Mouse (Mus musculus) ES-Bruce4 (cell line): Measurements from ENCODE around the gene Hes5. TPM values are rescaled to one million over a fixed set of nuclear protein-coding genes. Genes with fewer than 3 reads are reported as not detected.

Source experiments
- H3K27ac ChIP-seq: 2 replicates; pipeline ENCODE4 v1.5.1; 2012; ENCODE audit warnings: low read length, inconsistent platforms; ENCODE audit not compliant: insufficient read depth
- H3K27me3 ChIP-seq: 2 replicates; pipeline ENCODE4 v1.6.1; 2012; ENCODE audit warnings: mild to moderate bottlenecking, low read length, inconsistent platforms; ENCODE audit not compliant: control insufficient read depth, poor library complexity, insufficient read depth, severe bottlenecking
- H3K36me3 ChIP-seq: 2 replicates; pipeline ENCODE4 v1.6.1; 2012; ENCODE audit warnings: inconsistent platforms, mild to moderate bottlenecking, low read length, moderate library complexity; ENCODE audit not compliant: control insufficient read depth, poor library complexity, insufficient read depth, severe bottlenecking
- H3K4me1 ChIP-seq: one replicate; pipeline ENCODE4 v1.8.1; 2011; ENCODE audit warnings: low read length; ENCODE audit not compliant: control insufficient read depth, insufficient read depth
- H3K4me3 ChIP-seq: 2 replicates; pipeline ENCODE4 v1.5.1; 2011; ENCODE audit warnings: low read depth, mild to moderate bottlenecking, low read length
- H3K9ac ChIP-seq: 2 replicates; pipeline ENCODE4 v1.6.1; 2012; ENCODE audit warnings: low read depth, mild to moderate bottlenecking, inconsistent platforms; ENCODE audit not compliant: poor library complexity, severe bottlenecking
- H3K9me3 ChIP-seq: replicated peaks from 2 replicates; pipeline ENCODE4 v1.6.1; 2012; ENCODE audit warnings: mild to moderate bottlenecking, low read length, inconsistent platforms; ENCODE audit not compliant: control insufficient read depth, poor library complexity, insufficient read depth, severe bottlenecking
- CTCF ChIP-seq: IDR thresholded peaks from one replicate; pipeline ENCODE4 v1.8.1; 2011; ENCODE audit warnings: low read depth, low read length
- EP300 ChIP-seq: IDR thresholded peaks from 2 replicates; pipeline ENCODE4 v1.6.1; 2011; ENCODE audit warnings: low read depth, low read length; ENCODE audit not compliant: insufficient read depth
- POLR2A ChIP-seq: IDR thresholded peaks from one replicate; pipeline ENCODE4 v1.8.1; 2011; ENCODE audit warnings: low read length; ENCODE audit not compliant: insufficient read depth
- polyA plus RNA-seq: library from polyadenylated mRNA; stranded (reverse); fragments of >200 nt; gene quantifications from 2 replicates; pipeline ENCODE4 v1.2.4, GENCODE M21; 2011; ENCODE audit warnings: low read depth; ENCODE audit not compliant: missing spikeins, insufficient read depth, insufficient read length

Hes5 gene
- not detected in 2 replicates for polyA plus RNA-seq

DNA sequence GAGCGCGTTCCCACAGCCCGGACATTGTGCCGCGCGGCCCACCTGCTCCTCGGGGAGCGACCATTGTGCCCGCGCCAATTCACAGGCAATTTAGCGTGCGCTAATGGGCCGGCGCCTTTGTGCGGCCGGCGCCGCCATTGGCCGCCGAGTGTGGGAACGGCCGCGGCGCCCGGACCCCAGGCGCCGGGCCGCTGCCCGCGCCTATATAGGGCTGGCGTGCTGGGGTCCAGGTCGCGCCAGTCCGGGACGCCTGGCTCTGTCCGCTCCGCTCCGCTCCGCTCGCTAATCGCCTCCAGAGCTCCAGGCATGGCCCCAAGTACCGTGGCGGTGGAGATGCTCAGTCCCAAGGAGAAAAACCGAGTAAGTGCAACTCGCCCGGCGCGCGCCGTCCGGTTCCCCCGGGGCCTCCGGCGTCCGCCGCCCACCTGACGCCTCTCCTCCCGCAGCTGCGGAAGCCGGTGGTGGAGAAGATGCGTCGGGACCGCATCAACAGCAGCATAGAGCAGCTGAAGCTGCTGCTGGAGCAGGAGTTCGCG lies at the start of gene Hes5:
Gene Hes5 (plus strand): TSS at position 234 of the 536 bp plus-strand sequence.
- Histone ChIP-seq H3K4me3 (peak within 1 kb of the TSS; percentile 77), H3K9ac (peak within 1 kb of the TSS; percentile 61), H3K27me3 (peaks cover 13% of the 10 kb centered on the region), H3K9me3 (no peaks in the 10 kb centered on the region), H3K27ac (no peak within 1 kb of the TSS), H3K4me1 (peaks cover 3% of the 10 kb centered on the region), H3K36me3 (no peaks in the 10 kb centered on the region)
- TF ChIP-seq CTCF (no peak), POLR2A (no peak)

DNA sequence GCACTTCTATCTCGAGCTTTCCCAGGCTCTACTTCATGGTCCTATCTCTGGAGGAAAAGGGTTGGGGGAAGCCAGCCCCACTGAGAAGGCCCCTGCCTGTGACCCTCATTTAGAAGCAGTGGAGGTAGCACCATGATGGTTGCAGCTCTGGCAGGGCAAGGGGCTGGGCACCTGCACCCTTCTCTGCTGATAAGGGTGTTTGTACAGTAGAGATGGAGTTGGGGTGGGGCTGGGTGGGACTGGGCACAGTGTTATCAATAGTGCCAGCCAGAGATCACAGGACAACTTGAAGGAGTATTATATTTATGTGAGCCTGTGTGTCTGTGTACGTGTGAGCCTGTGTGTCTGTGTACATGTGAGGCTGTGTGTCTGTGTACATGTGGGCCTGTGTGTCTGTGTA lies 49.1 kb upstream of the Hes5 start:
- Histone ChIP-seq H3K27me3 (no peaks in the 10 kb centered on the region; the same call in 1 of the 2 replicates), H3K36me3 (no peaks in the 10 kb centered on the region), H3K4me3 (no peak overlapping the region), H3K9me3 (no peaks in the 10 kb centered on the region), H3K9ac (no peak overlapping the region), H3K4me1 (no peaks in the 10 kb centered on the region), H3K27ac (no peak overlapping the region)
- TF ChIP-seq CTCF, result no peak
- TF ChIP-seq POLR2A, result no peak
- TF ChIP-seq EP300, result no peak

DNA sequence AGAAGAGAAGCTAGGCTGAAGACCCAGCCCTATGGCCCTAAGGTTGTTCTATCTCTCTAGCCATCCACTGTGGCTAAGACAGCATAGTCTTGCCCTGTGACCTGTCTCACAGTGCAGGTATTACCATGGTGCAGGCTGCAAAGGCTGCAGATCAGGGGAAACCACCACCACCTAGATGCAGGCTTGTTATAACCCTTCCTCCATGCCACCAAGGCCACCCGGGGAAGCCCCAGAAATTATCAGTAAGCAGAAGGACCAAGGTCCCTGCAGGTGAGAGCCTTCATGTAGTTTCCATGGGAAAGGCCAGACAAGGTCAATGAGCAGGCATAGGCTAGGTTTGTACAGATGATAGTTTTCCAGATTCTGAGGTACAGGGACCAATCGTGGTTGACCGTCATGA lies 46.9 kb upstream of the Hes5 start:
- Histone ChIP-seq H3K9ac (no peak overlapping the region), H3K4me1 (no peaks in the 10 kb centered on the region), H3K36me3 (no peaks in the 10 kb centered on the region), H3K27ac (no peak overlapping the region), H3K4me3 (no peak overlapping the region), H3K27me3 (no peaks in the 10 kb centered on the region), H3K9me3 (no peaks in the 10 kb centered on the region)
- TF ChIP-seq POLR2A, result no peak
- no peak for TF ChIP-seq CTCF

DNA sequence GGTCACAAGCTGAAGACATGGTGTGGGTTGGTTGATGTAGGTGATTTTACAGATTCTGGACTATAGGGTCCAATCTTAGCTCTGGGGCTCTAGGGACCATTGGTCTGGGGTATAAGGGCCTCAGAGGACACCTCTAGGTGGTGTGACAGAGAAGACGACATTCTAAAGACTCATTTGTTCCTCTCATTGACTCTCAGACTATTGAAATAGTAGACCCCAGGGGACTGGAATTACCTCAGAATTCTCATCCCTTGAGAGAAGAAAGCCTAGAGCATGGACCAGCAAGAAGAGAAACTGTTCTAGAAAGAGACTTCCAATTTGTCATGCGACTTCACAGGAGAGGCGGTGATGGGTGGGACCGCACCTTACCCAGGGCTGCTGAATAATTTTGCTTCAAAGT lies 46.5 kb upstream of the Hes5 start:
- H3K9me3 ChIP-seq, result no peaks in the 10 kb centered on the region
- H3K27me3 ChIP-seq, result no peaks in the 10 kb centered on the region
- no peak overlapping the region for H3K27ac ChIP-seq
- H3K36me3 ChIP-seq, result no peaks in the 10 kb centered on the region
- no peak overlapping the region for H3K4me3 ChIP-seq
- H3K4me1 ChIP-seq, result no peaks in the 10 kb centered on the region
- TF ChIP-seq POLR2A (no peak), EP300 (no peak), CTCF (no peak)
- no peak overlapping the region for H3K9ac ChIP-seq

DNA sequence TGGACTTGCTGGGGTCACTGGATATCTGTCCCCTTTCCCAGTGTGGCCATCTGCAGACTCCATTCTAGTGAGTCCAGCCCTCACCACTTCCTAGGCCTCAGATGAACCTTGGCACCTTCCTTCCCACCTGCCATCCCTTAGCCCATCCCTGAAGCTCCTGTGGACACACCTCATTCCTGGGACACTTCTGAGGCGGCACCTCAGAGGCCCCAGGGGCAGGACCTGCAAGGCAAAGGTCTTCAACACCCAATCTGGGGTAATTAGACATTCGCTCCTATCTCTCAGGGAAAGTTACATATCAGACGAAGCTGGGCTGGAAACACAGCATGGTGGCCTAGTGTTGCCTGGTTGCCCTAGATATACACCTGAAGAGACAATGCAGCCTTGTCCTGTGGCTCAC lies 46.0 kb upstream of the Hes5 start:
- no peaks in the 10 kb centered on the region for H3K9me3 ChIP-seq
- no peaks in the 10 kb centered on the region for H3K36me3 ChIP-seq
- no peaks in the 10 kb centered on the region for H3K27me3 ChIP-seq
- H3K27ac ChIP-seq, result no peak overlapping the region
- no peak overlapping the region for H3K4me3 ChIP-seq
- TF ChIP-seq CTCF, result no peak
- no peak for TF ChIP-seq EP300
- no peak for TF ChIP-seq POLR2A
- no peak overlapping the region for H3K9ac ChIP-seq
- H3K4me1 ChIP-seq, result no peaks in the 10 kb centered on the region

DNA sequence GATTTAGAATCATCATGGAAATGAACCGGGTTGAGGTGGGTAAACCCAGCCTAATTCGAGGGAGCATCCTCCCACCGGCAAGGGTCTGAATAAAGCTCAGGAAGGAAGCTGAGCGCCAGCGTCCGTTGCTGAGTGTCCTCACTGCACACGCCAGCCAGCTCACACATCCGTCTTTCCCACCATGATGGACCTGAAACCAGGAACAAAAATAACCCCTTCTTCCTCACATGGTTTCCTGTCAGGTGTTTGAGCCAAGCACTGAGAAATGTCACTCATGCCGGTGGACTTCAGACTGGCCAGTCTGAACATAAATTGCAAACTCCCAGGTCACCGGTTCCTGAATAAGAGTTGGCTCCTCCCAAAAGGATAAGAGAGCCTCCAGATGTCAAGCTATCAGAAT lies 45.4 kb upstream of the Hes5 start:
- Histone ChIP-seq H3K27me3 (no peaks in the 10 kb centered on the region), H3K4me1 (no peaks in the 10 kb centered on the region), H3K9ac (no peak overlapping the region), H3K36me3 (no peaks in the 10 kb centered on the region), H3K9me3 (no peaks in the 10 kb centered on the region), H3K27ac (no peak overlapping the region), H3K4me3 (no peak overlapping the region)
- no peak for TF ChIP-seq CTCF
- no peak for TF ChIP-seq POLR2A
- TF ChIP-seq EP300, result no peak
